Mouse (Mus musculus) intestine, embryonic 14.5 days (tissue): ENCODE measurements around the gene Cutal. TPM values are rescaled to one million over a fixed set of nuclear protein-coding genes. Genes with fewer than 3 reads are reported as not detected.

Experiments
- ATAC-seq: fragments of 200-750 bp; cut with Nextera tagmentation; replicated peaks from 2 replicates; pipeline ENCODE4 v1.8.0; 2017; ENCODE audit warnings: low read depth, moderate number of reproducible peaks, moderate TSS enrichment, moderate library complexity; ENCODE audit not compliant: low FRiP score, low TSS enrichment
- DNase-seq: peaks from one replicate; pipeline ENCODE4 v3.0.0-alpha.2; 2018; ENCODE audit warnings: low spot score
- H3K27ac ChIP-seq: fragments of 300-500 bp; sonication (generic); 2 replicates; pipeline ENCODE4 v1.5.1; 2014; ENCODE audit warnings: low read depth, mild to moderate bottlenecking, control low read depth
- H3K27me3 ChIP-seq: fragments of 300-500 bp; sonication (generic); replicated peaks from 2 replicates; pipeline ENCODE4 v1.6.1; 2014; ENCODE audit warnings: low read length, control low read depth; ENCODE audit not compliant: control insufficient read depth, insufficient read depth
- H3K36me3 ChIP-seq: fragments of 300-500 bp; sonication (generic); 2 replicates; pipeline ENCODE4 v1.6.1; 2014; ENCODE audit warnings: low read length, control low read depth; ENCODE audit not compliant: control insufficient read depth, insufficient read depth
- H3K4me1 ChIP-seq: fragments of 300-500 bp; sonication (generic); replicated peaks from 2 replicates; pipeline ENCODE4 v1.6.1; 2014; ENCODE audit warnings: low read length, control low read depth, mixed read lengths; ENCODE audit not compliant: control insufficient read depth, insufficient read depth
- H3K4me2 ChIP-seq: fragments of 300-500 bp; sonication (generic); 2 replicates; pipeline ENCODE4 v1.6.1; 2014; ENCODE audit warnings: low read length
- H3K4me3 ChIP-seq: fragments of 300-500 bp; sonication (generic); 2 replicates; pipeline ENCODE4 v1.5.1; 2014; ENCODE audit warnings: low read depth, low read length, control low read depth, mixed read lengths
- H3K9ac ChIP-seq: fragments of 300-500 bp; sonication (generic); 2 replicates; pipeline ENCODE4 v1.6.1; 2014; ENCODE audit warnings: mild to moderate bottlenecking, low read length
- H3K9me3 ChIP-seq: fragments of 300-500 bp; sonication (generic); 2 replicates; pipeline ENCODE4 v1.6.1; 2016; ENCODE audit warnings: low read length, control low read depth; ENCODE audit not compliant: control insufficient read depth
- WGBS: fragments of 180-500 bp; shearing (Covaris S2); extraction: QIAGEN DNeasy Blood & Tissue Kit; methylation state at CpG from one replicate; pipeline ENCODE4 v1.1.7; 2014; 5-methylcytosine and 5-hydroxymethylcytosine counted together
- polyA plus RNA-seq: library from polyadenylated mRNA; unstranded; fragments of >200 nt; fragmentation: Nextera tagmentation; extraction: Ambion mirVana; gene quantifications from 2 replicates; pipeline ENCODE4 v1.2.1, GENCODE M21; 2014

Gene Cutal
- polyA plus RNA-seq, 1 experiment from 2014 or later: 2.8 TPM

GRCm38 (mm10) chr2:34870520-34871474 lies 3.4 kb upstream of the Cutal start:
- H3K9ac ChIP-seq: peak overlapping the region; percentile 96
- peak overlapping the region; percentile 96 for H3K27ac ChIP-seq
- H3K4me3 ChIP-seq: peak overlapping the region; percentile 95
- WGBS: under 1% methylated on average over 67 of the region's 67 CpGs
- H3K4me1 ChIP-seq: peaks cover 15% of the 10 kb centered on the region
- H3K9me3 ChIP-seq: no peaks in the 10 kb centered on the region
- DNase-seq: peak; percentile 98
- ATAC-seq: peak; percentile 95
- peak overlapping the region; percentile 94 for H3K4me2 ChIP-seq
- peaks cover 14% of the 10 kb centered on the region for H3K36me3 ChIP-seq
- H3K27me3 ChIP-seq: peaks cover 16% of the 10 kb centered on the region

GRCm38 (mm10) chr2:34874816-34875345 lies 685 bp downstream of the Cutal start, which contains the start of gene Psmd5:
Gene Psmd5, minus strand, starts transcription at chr2:34874968.
- H3K9ac ChIP-seq: no peak within 1 kb of the TSS
- 10% methylated on average over 8 of the region's 8 CpGs for WGBS

GRCm38 (mm10) chr2:34880054-34880453 lies 5.9 kb downstream of the Cutal start:
- no peak for ATAC-seq
- Histone ChIP-seq H3K4me1 (no peaks in the 10 kb centered on the region), H3K9ac (no peak overlapping the region), H3K36me3 (no peaks in the 10 kb centered on the region), H3K27ac (no peak overlapping the region), H3K9me3 (no peaks in the 10 kb centered on the region), H3K27me3 (peaks cover 3% of the 10 kb centered on the region; the same call in 1 of the 2 replicates), H3K4me3 (no peak overlapping the region), H3K4me2 (no peak overlapping the region)
- WGBS: 81% methylated on average over 10 of the region's 10 CpGs
- no peak for DNase-seq

More at GRCm38 (mm10) chr2:34874816-34875345, 685 bp downstream of the Cutal start, which contains the start of gene Psmd5:
- H3K27me3 ChIP-seq: peaks cover 16% of the 10 kb centered on the region
- H3K36me3 ChIP-seq: no peaks in the 10 kb centered on the region
- H3K9me3 ChIP-seq: no peaks in the 10 kb centered on the region
- peaks cover 8% of the 10 kb centered on the region for H3K4me1 ChIP-seq
- H3K4me3 ChIP-seq: peak within 1 kb of the TSS; percentile 6; the same call in 1 of the 2 replicates
- peak within 1 kb of the TSS; percentile 40 for H3K4me2 ChIP-seq
- DNase-seq: no peak
- ATAC-seq: no peak
- no peak within 1 kb of the TSS for H3K27ac ChIP-seq

GRCm38 (mm10) chr2:34882757-34883156 lies 8.6 kb downstream of the Cutal start:
- no peak overlapping the region for H3K27ac ChIP-seq
- no peak for DNase-seq
- no peaks in the 10 kb centered on the region for H3K27me3 ChIP-seq
- no peak; the same call in 1 of the 2 replicates for ATAC-seq
- no peak overlapping the region for H3K4me2 ChIP-seq
- no peak overlapping the region for H3K9ac ChIP-seq
- H3K9me3 ChIP-seq: no peaks in the 10 kb centered on the region
- no peak overlapping the region for H3K4me3 ChIP-seq
- 89% methylated on average over 2 of the region's 2 CpGs for WGBS
- no peaks in the 10 kb centered on the region for H3K4me1 ChIP-seq
- no peaks in the 10 kb centered on the region for H3K36me3 ChIP-seq

- Histone ChIP-seq H3K27ac (no peak overlapping the region), H3K27me3 (no peaks in the 10 kb centered on the region), H3K36me3 (no peaks in the 10 kb centered on the region), H3K9me3 (no peaks in the 10 kb centered on the region), H3K4me3 (no peak overlapping the region), H3K4me1 (no peaks in the 10 kb centered on the region), H3K9ac (no peak overlapping the region), H3K4me2 (no peak overlapping the region)
- DNase-seq (no peak), ATAC-seq (0 out of 2 replicates have a peak, but pooled peaks have one; percentile 53)
- WGBS: 40% methylated on average over 5 of the region's 5 CpGs
Measured at GRCm38 (mm10) chr2:34883190-34883589, 9.0 kb downstream of the Cutal start.

GRCm38 (mm10) chr2:34884186-34884585 lies 10.0 kb downstream of the Cutal start:
- no peaks in the 10 kb centered on the region for H3K4me1 ChIP-seq
- H3K4me2 ChIP-seq: no peak overlapping the region
- no peaks in the 10 kb centered on the region for H3K9me3 ChIP-seq
- no peak overlapping the region for H3K9ac ChIP-seq
- ATAC-seq (no peak), DNase-seq (no peak)
- no peaks in the 10 kb centered on the region for H3K36me3 ChIP-seq
- no peaks in the 10 kb centered on the region for H3K27me3 ChIP-seq
- 73% methylated on average over 2 of the region's 2 CpGs for WGBS
- H3K4me3 ChIP-seq: no peak overlapping the region
- no peak overlapping the region for H3K27ac ChIP-seq

- WGBS: 67% methylated on average over 5 of the region's 5 CpGs
- Histone ChIP-seq H3K4me3 (no peak overlapping the region), H3K9ac (no peak overlapping the region), H3K27ac (no peak overlapping the region), H3K36me3 (0 out of 2 replicates have a peak, but pooled peaks cover 4% of the 10 kb centered on the region), H3K4me2 (no peak overlapping the region), H3K4me1 (no peaks in the 10 kb centered on the region), H3K9me3 (no peaks in the 10 kb centered on the region), H3K27me3 (no peaks in the 10 kb centered on the region)
- ATAC-seq (no peak), DNase-seq (no peak)
Measured at GRCm38 (mm10) chr2:34893950-34894349, 19.8 kb downstream of the Cutal start.

GRCm38 (mm10) chr2:34895503-34896113 lies 21.4 kb downstream of the Cutal start:
- Histone ChIP-seq H3K27ac (no peak overlapping the region), H3K4me2 (no peak overlapping the region), H3K9me3 (no peaks in the 10 kb centered on the region), H3K36me3 (0 out of 2 replicates have a peak, but pooled peaks cover 4% of the 10 kb centered on the region), H3K9ac (no peak overlapping the region), H3K4me1 (no peaks in the 10 kb centered on the region), H3K27me3 (no peaks in the 10 kb centered on the region), H3K4me3 (no peak overlapping the region)
- 78% methylated on average over 19 of the region's 19 CpGs for WGBS
- ATAC-seq (no peak), DNase-seq (no peak)
